Mouse (Mus musculus): Measurements from ENCODE around the gene Usf1. TPM values are rescaled to one million over a fixed set of nuclear protein-coding genes. Genes with fewer than 3 reads are reported as not detected.
A peak's percentile ranks its signal among the peaks of the same experiment; 100 is the strongest.

The Usf1 gene
- polyA plus RNA-seq, 1 experiment from 2014 or later: 166 TPM

DNA sequence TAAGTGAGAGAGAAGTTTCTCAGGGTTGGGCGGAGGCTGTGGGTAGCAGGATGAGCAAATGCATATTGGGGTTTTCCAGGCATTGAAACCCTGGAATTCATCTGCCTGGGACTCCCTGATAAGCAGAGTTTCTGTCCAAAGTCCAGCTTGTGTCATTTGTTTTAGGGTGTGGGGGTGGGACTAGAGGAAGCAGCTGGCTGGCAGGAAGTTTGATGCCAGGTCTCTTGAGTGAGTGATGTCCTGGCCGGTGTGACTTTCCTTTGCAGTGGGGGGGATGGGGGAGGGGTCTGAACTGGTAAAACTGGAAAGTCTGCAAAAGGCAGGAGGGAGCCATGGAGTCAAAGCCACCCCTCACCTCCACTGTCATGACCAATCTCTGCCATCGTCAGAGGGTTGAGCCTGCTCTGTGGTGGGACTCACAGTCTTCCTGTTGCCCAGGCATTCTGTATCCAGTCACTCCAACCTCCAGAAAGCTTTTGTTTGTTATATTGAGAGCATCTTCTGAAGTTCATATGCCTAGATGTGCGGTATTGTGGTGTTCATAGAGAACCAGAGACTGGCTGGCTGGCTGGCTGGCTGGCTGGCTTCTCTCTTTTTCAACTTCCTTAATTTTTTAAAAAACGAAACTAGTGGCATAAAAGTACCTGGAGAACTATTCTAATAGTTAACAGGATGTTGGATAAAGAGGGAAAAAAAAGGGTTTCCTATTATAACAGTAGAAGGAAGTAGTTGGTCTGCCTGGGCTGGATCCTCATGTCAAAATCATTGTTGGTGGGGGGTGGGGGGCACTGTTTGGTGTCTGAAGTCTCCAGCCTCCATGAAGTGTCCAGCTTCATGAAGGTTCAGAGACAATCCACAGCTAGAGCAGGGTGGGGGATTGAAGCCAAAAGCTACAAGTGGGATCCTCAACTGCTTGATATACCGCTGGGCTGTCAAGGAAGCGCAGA lies 30.6 kb downstream of the Usf1 start:
- WGBS: 64% methylated on average over 7 of the region's 7 CpGs
- DNase-seq (ENCODE audit: low spot score) (no peak), ATAC-seq (ENCODE audit: low FRiP score) (no peak)
- H3K4me1 ChIP-seq (replicated peaks; ENCODE audit: control insufficient read depth, insufficient read depth, low read length): peaks cover 5% of the 10 kb centered on the region; the same call in 1 of the 2 replicates
- no peak overlapping the region for H3K4me2 ChIP-seq (replicated peaks)
- H3K27me3 ChIP-seq (ENCODE audit: control insufficient read depth, insufficient read depth, low read length): peaks cover 33% of the 10 kb centered on the region
- H3K9ac ChIP-seq: no peak overlapping the region
- H3K36me3 ChIP-seq (replicated peaks; ENCODE audit: control insufficient read depth, insufficient read depth): no peaks in the 10 kb centered on the region
- H3K27ac ChIP-seq: 0 out of 2 replicates have a peak overlapping the region, but pooled peaks have one; percentile 34
- H3K9me3 ChIP-seq (ENCODE audit: control insufficient read depth, low read length): peaks cover 6% of the 10 kb centered on the region
- no peak overlapping the region for H3K4me3 ChIP-seq (replicated peaks; ENCODE audit: low read length)

- peaks cover 6% of the 10 kb centered on the region for H3K9me3 ChIP-seq (ENCODE audit: control insufficient read depth, low read length)
- ATAC-seq (ENCODE audit: low FRiP score): no peak
- DNase-seq (ENCODE audit: low spot score): no peak
- no peak overlapping the region for H3K27ac ChIP-seq
- H3K27me3 ChIP-seq (ENCODE audit: control insufficient read depth, insufficient read depth, low read length): peaks cover 27% of the 10 kb centered on the region
- no peak overlapping the region for H3K4me2 ChIP-seq (replicated peaks)
- no peak overlapping the region for H3K9ac ChIP-seq
- no peaks in the 10 kb centered on the region for H3K36me3 ChIP-seq (replicated peaks; ENCODE audit: control insufficient read depth, insufficient read depth)
- H3K4me1 ChIP-seq (replicated peaks; ENCODE audit: control insufficient read depth, insufficient read depth, low read length): peaks cover 2% of the 10 kb centered on the region; the same call in 1 of the 2 replicates
- 54% methylated on average over 8 of the region's 8 CpGs for WGBS
- H3K4me3 ChIP-seq (replicated peaks; ENCODE audit: low read length): no peak overlapping the region
Measured at GRCm38 (mm10) chr1:171442413-171442760, 31.3 kb downstream of the Usf1 start.

DNA sequence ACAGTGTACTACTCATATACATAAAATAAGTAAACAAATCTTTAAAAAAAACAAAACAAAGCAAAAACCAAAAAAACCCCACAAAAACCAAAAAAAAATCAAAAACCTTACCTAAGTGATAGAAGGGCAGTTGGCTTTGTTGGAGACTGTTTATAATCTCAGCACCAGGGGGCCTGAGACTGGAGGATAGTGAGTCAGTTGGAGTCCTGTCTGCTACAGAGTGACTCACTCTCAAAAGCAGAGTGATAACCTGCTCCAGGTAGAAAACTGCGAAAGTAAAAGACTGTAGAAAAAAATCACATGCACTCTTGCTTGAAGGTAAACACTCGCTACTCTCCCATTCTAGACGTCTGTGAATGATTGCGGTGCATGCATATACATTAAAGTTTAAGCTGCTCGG lies 33.9 kb downstream of the Usf1 start:
- H3K9me3 ChIP-seq (ENCODE audit: control insufficient read depth, low read length): peaks cover 6% of the 10 kb centered on the region
- no peaks in the 10 kb centered on the region for H3K4me1 ChIP-seq (replicated peaks; ENCODE audit: control insufficient read depth, insufficient read depth, low read length)
- H3K36me3 ChIP-seq (replicated peaks; ENCODE audit: control insufficient read depth, insufficient read depth): no peaks in the 10 kb centered on the region
- DNase-seq (ENCODE audit: low spot score) (no peak), ATAC-seq (ENCODE audit: low FRiP score) (no peak)
- H3K4me3 ChIP-seq (replicated peaks; ENCODE audit: low read length): no peak overlapping the region
- H3K4me2 ChIP-seq (replicated peaks): no peak overlapping the region
- peaks cover under 1% of the 10 kb centered on the region; the same call in 1 of the 2 replicates for H3K27me3 ChIP-seq (ENCODE audit: control insufficient read depth, insufficient read depth, low read length)
- H3K9ac ChIP-seq: no peak overlapping the region
- no peak overlapping the region for H3K27ac ChIP-seq
- 93% methylated on average over 5 of the region's 5 CpGs for WGBS

DNA sequence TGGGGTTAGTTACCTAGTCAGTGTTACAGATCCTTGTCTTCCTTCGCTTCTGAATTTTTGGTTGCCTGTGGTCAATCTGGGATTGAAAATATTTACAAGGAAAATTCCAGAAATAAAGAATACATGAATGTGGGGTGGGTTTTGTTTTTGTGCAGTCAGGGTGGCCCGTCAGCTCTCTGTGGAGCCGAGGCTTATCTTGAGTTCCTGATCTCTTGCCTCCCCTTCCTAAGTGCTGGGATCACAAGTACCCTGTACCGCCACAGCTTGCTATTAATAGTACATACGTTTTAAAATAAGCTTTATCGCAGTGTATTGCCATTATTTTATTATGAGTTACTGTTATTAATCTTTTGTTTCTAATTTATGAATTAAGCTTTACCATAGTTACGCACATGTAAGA lies 35.7 kb downstream of the Usf1 start:
- DNase-seq (ENCODE audit: low spot score): no peak
- H3K27ac ChIP-seq: no peak overlapping the region
- ATAC-seq (ENCODE audit: low FRiP score): no peak
- no peak overlapping the region for H3K4me2 ChIP-seq (replicated peaks)
- H3K4me1 ChIP-seq (replicated peaks; ENCODE audit: control insufficient read depth, insufficient read depth, low read length): no peaks in the 10 kb centered on the region
- WGBS: 80% methylated on average over 7 of the region's 7 CpGs
- H3K27me3 ChIP-seq (ENCODE audit: control insufficient read depth, insufficient read depth, low read length): no peaks in the 10 kb centered on the region
- H3K9me3 ChIP-seq (ENCODE audit: control insufficient read depth, low read length): peaks cover 6% of the 10 kb centered on the region
- H3K4me3 ChIP-seq (replicated peaks; ENCODE audit: low read length): no peak overlapping the region
- no peak overlapping the region for H3K9ac ChIP-seq
- no peaks in the 10 kb centered on the region for H3K36me3 ChIP-seq (replicated peaks; ENCODE audit: control insufficient read depth, insufficient read depth)

GRCm38 (mm10) chr1:171447692-171448091 lies 36.6 kb downstream of the Usf1 start:
- Histone ChIP-seq H3K4me1 (replicated peaks; ENCODE audit: control insufficient read depth, insufficient read depth, low read length) (no peaks in the 10 kb centered on the region), H3K4me3 (replicated peaks; ENCODE audit: low read length) (no peak overlapping the region), H3K9me3 (ENCODE audit: control insufficient read depth, low read length) (peaks cover 6% of the 10 kb centered on the region), H3K27ac (no peak overlapping the region), H3K27me3 (ENCODE audit: control insufficient read depth, insufficient read depth, low read length) (no peaks in the 10 kb centered on the region), H3K36me3 (replicated peaks; ENCODE audit: control insufficient read depth, insufficient read depth) (no peaks in the 10 kb centered on the region), H3K9ac (no peak overlapping the region), H3K4me2 (replicated peaks) (no peak overlapping the region)
- WGBS: 79% methylated on average over 10 of the region's 10 CpGs
- no peak for DNase-seq (ENCODE audit: low spot score)
- no peak for ATAC-seq (ENCODE audit: low FRiP score)

DNA sequence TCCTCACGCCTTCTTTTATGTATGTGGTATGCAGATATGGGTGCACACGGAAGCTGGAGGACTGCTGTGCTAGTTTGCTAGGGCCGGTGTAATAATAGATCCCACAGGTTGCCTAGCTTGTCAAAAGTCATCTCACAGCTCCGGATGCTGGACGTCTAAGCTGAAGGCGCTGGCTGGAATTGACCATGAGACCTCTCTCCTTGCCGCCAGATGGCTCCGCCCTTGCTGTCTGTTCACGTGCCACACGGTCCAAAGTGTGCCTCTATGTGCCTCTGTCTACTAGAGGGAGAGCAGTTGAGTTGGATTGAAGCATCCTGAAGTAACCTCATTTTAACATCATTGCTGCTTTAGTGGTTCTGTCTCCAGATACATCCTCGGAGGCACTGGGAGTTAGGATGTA lies 38.9 kb downstream of the Usf1 start:
- no peak overlapping the region for H3K9ac ChIP-seq

DNA sequence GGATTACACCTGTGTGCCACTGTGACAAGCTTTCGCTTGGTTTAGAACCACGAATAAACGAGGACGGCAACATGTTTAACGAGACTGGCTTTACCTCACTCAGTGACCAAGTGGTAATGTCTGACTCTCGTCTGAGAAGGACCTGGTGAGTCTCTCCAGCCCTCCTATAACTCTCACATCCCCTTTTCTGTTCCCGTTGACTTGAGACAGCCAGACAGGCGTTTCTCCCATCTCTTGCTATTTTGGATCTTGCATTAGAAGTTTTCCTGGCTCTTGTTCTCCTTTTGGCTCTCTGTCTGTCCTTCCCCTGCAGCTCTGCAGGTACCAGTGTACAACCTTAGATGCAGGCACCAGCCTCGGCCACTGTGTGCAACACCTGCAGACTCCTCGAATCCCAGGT lies 39.9 kb downstream of the Usf1 start:
- no peak overlapping the region for H3K4me3 ChIP-seq (replicated peaks; ENCODE audit: low read length)
- no peaks in the 10 kb centered on the region for H3K36me3 ChIP-seq (replicated peaks; ENCODE audit: control insufficient read depth, insufficient read depth)
- DNase-seq (ENCODE audit: low spot score): no peak
- no peaks in the 10 kb centered on the region for H3K9me3 ChIP-seq (ENCODE audit: control insufficient read depth, low read length)
- no peaks in the 10 kb centered on the region for H3K27me3 ChIP-seq (ENCODE audit: control insufficient read depth, insufficient read depth, low read length)
- no peak for ATAC-seq (ENCODE audit: low FRiP score)
- H3K9ac ChIP-seq: no peak overlapping the region
- H3K4me2 ChIP-seq (replicated peaks): no peak overlapping the region
- no peaks in the 10 kb centered on the region for H3K4me1 ChIP-seq (replicated peaks; ENCODE audit: control insufficient read depth, insufficient read depth, low read length)
- no peak overlapping the region for H3K27ac ChIP-seq
- 88% methylated on average over 10 of the region's 10 CpGs for WGBS

More for the DNA sequence above, 38.9 kb downstream of the Usf1 start:
- H3K27me3 ChIP-seq (ENCODE audit: control insufficient read depth, insufficient read depth, low read length): no peaks in the 10 kb centered on the region
- H3K27ac ChIP-seq: no peak overlapping the region
- no peaks in the 10 kb centered on the region for H3K9me3 ChIP-seq (ENCODE audit: control insufficient read depth, low read length)
- no peaks in the 10 kb centered on the region for H3K36me3 ChIP-seq (replicated peaks; ENCODE audit: control insufficient read depth, insufficient read depth)
- 87% methylated on average over 11 of the region's 11 CpGs for WGBS
- no peak for DNase-seq (ENCODE audit: low spot score)
- no peak overlapping the region for H3K4me2 ChIP-seq (replicated peaks)
- no peak overlapping the region for H3K4me3 ChIP-seq (replicated peaks; ENCODE audit: low read length)
- no peak for ATAC-seq (ENCODE audit: low FRiP score)
- H3K4me1 ChIP-seq (replicated peaks; ENCODE audit: control insufficient read depth, insufficient read depth, low read length): no peaks in the 10 kb centered on the region

GRCm38 (mm10) chr1:171452522-171452921 lies 41.4 kb downstream of the Usf1 start:
- H3K9ac ChIP-seq: no peak overlapping the region
- H3K36me3 ChIP-seq (replicated peaks; ENCODE audit: control insufficient read depth, insufficient read depth): no peaks in the 10 kb centered on the region

GRCm38 (mm10) chr1:171452923-171453322 lies 41.8 kb downstream of the Usf1 start:
- no peak for ATAC-seq (ENCODE audit: low FRiP score)
- no peak overlapping the region for H3K4me2 ChIP-seq (replicated peaks)
- WGBS: 94% methylated on average over 5 of the region's 5 CpGs
- H3K4me3 ChIP-seq (replicated peaks; ENCODE audit: low read length): no peak overlapping the region
- H3K9me3 ChIP-seq (ENCODE audit: control insufficient read depth, low read length): no peaks in the 10 kb centered on the region
- no peaks in the 10 kb centered on the region for H3K4me1 ChIP-seq (replicated peaks; ENCODE audit: control insufficient read depth, insufficient read depth, low read length)
- no peak for DNase-seq (ENCODE audit: low spot score)
- H3K9ac ChIP-seq: no peak overlapping the region
- H3K27ac ChIP-seq: no peak overlapping the region
- no peaks in the 10 kb centered on the region for H3K36me3 ChIP-seq (replicated peaks; ENCODE audit: control insufficient read depth, insufficient read depth)
- H3K27me3 ChIP-seq (ENCODE audit: control insufficient read depth, insufficient read depth, low read length): no peaks in the 10 kb centered on the region

More at GRCm38 (mm10) chr1:171452522-171452921, 41.4 kb downstream of the Usf1 start:
- ATAC-seq (ENCODE audit: low FRiP score) (no peak), DNase-seq (ENCODE audit: low spot score) (no peak)
- Histone ChIP-seq H3K4me1 (replicated peaks; ENCODE audit: control insufficient read depth, insufficient read depth, low read length) (no peaks in the 10 kb centered on the region), H3K27ac (no peak overlapping the region), H3K4me3 (replicated peaks; ENCODE audit: low read length) (no peak overlapping the region), H3K4me2 (replicated peaks) (no peak overlapping the region), H3K27me3 (ENCODE audit: control insufficient read depth, insufficient read depth, low read length) (no peaks in the 10 kb centered on the region), H3K9me3 (ENCODE audit: control insufficient read depth, low read length) (no peaks in the 10 kb centered on the region)
- 77% methylated on average over 5 of the region's 5 CpGs for WGBS
